Mouse (Mus musculus): Measurements from ENCODE around the gene Lefty2. TPM values are rescaled to one million over a fixed set of nuclear protein-coding genes. Genes with fewer than 3 reads are reported as not detected.
"Not testable (repeated sequence)": the region's sequence is repeated elsewhere in the genome, so short reads cannot be mapped to it uniquely, and the experiment has no call there.

Gene Lefty2
- polyA plus RNA-seq, 1 experiment = not detected

GRCm38 (mm10) chr1:180889841-180890240, 3.1 kb upstream of the Lefty2 start:
- WGBS = 61% methylated on average over 6 of the region's 6 CpGs
- Histone ChIP-seq H3K4me3 (replicated peaks; ENCODE audit: extremely low read depth, low read depth, low read length) (no peak overlapping the region), H3K4me1 (ENCODE audit: control insufficient read depth, insufficient read depth, low read length) (peaks cover 2% of the 10 kb centered on the region; the same call in 1 of the 2 replicates)
- TF ChIP-seq POLR2A (IDR thresholded peaks at IDR 0.05; ENCODE audit: borderline replicate concordance, extremely low read depth, low read depth, low read length) = no peak
- TF ChIP-seq CTCF (IDR thresholded peaks at IDR 0.05; ENCODE audit: insufficient read depth, low read length) = 0 out of 2 replicates have a peak, but pooled peaks have one; percentile 24
- no peak for DNase-seq

- not testable (repeated sequence) for DNase-seq; H3K4me3 ChIP-seq (replicated peaks; ENCODE audit: extremely low read depth, low read depth, low read length); H3K4me1 ChIP-seq (ENCODE audit: control insufficient read depth, insufficient read depth, low read length)
- 10% methylated on average over 48 of the region's 51 CpGs for WGBS
Measured at GRCm38 (mm10) chr1:180894088-180894987, 1.4 kb downstream of the Lefty2 start.

DNA sequence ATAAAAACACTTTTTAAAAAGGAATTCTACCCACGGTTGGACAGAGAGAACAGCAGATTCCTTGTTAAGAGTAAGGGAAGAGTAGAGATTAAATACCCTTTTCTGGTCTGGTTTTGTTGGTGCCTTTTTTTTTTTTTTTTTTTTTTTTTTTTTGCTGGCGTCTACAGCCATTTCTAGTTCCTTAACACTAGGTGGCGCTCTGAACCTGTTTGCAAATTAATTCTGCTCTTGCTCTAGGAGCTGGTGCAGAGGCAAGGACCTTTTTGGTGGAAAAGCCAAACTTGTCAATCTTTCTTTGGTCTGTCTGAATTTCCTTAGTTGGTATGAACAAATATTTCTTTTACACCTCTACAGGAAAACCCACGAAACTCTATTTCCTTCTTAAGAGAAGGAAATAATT, 8.2 kb downstream of the Lefty2 start:
- DNase-seq = no peak
- Histone ChIP-seq H3K4me1 (ENCODE audit: control insufficient read depth, insufficient read depth, low read length) (0 out of 2 replicates have a peak, but pooled peaks cover 7% of the 10 kb centered on the region), H3K4me3 (replicated peaks; ENCODE audit: extremely low read depth, low read depth, low read length) (no peak overlapping the region)
- 2% methylated on average over 4 of the region's 4 CpGs for WGBS
- TF ChIP-seq CTCF (IDR thresholded peaks at IDR 0.05; ENCODE audit: insufficient read depth, low read length) (peak; percentile 21; the same call in 1 of the 2 replicates), POLR2A (IDR thresholded peaks at IDR 0.05; ENCODE audit: borderline replicate concordance, extremely low read depth, low read depth, low read length) (no peak)

GRCm38 (mm10) chr1:180902915-180903314, 10.0 kb downstream of the Lefty2 start:
- WGBS = 20% methylated on average over 5 of the region's 5 CpGs
- no peak for TF ChIP-seq POLR2A (IDR thresholded peaks at IDR 0.05; ENCODE audit: borderline replicate concordance, extremely low read depth, low read depth, low read length)
- no peak for TF ChIP-seq CTCF (IDR thresholded peaks at IDR 0.05; ENCODE audit: insufficient read depth, low read length)
- Histone ChIP-seq H3K4me1 (ENCODE audit: control insufficient read depth, insufficient read depth, low read length) (0 out of 2 replicates have a peak, but pooled peaks cover 7% of the 10 kb centered on the region), H3K4me3 (replicated peaks; ENCODE audit: extremely low read depth, low read depth, low read length) (no peak overlapping the region)
- no peak for DNase-seq

- peak overlapping the region; percentile 73 for H3K4me3 ChIP-seq (replicated peaks; ENCODE audit: extremely low read depth, low read depth, low read length)
- no peak for TF ChIP-seq CTCF (IDR thresholded peaks at IDR 0.05; ENCODE audit: insufficient read depth, low read length)
- no peak for TF ChIP-seq POLR2A (IDR thresholded peaks at IDR 0.05; ENCODE audit: borderline replicate concordance, extremely low read depth, low read depth, low read length)
- no peak for DNase-seq
- WGBS = 16% methylated on average over 10 of the region's 10 CpGs
- H3K4me1 ChIP-seq (ENCODE audit: control insufficient read depth, insufficient read depth, low read length) = 0 out of 2 replicates have a peak, but pooled peaks cover 7% of the 10 kb centered on the region
Measured at GRCm38 (mm10) chr1:180903666-180904038, 10.7 kb downstream of the Lefty2 start.

GRCm38 (mm10) chr1:180904039-180904814, 11.3 kb downstream of the Lefty2 start, which contains the start of gene Pycr2:
Gene Pycr2 (plus strand): TSS chr1:180904293.
- Histone ChIP-seq H3K4me1 (ENCODE audit: control insufficient read depth, insufficient read depth, low read length) (0 out of 2 replicates have a peak, but pooled peaks cover 7% of the 10 kb centered on the region), H3K4me3 (replicated peaks; ENCODE audit: extremely low read depth, low read depth, low read length) (peak within 1 kb of the TSS; percentile 75)
- TF ChIP-seq POLR2A (IDR thresholded peaks at IDR 0.05; ENCODE audit: borderline replicate concordance, extremely low read depth, low read depth, low read length) (peak; percentile 86), CTCF (IDR thresholded peaks at IDR 0.05; ENCODE audit: insufficient read depth, low read length) (no peak)
- under 1% methylated on average over 52 of the region's 52 CpGs for WGBS
- DNase-seq = peak; percentile 89

DNA sequence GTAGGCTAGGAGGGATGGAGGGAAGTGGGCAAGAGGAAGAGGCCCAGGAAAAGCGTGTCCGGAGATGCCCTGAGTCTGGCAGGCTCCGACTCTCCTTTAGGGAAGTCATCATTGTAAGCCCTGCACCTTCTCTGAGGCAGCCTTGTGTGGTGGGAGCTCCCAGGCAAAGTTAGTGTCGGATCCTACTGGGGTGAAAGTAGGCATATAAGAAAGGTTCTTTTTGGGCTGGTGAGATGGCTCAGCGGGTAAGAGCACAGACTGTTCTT, 11.8 kb downstream of the Lefty2 start:
- WGBS = 2% methylated on average over 5 of the region's 5 CpGs
- DNase-seq = no peak
- TF ChIP-seq CTCF (IDR thresholded peaks at IDR 0.05; ENCODE audit: insufficient read depth, low read length) (no peak), POLR2A (IDR thresholded peaks at IDR 0.05; ENCODE audit: borderline replicate concordance, extremely low read depth, low read depth, low read length) (no peak)
- peak overlapping the region; percentile 75 for H3K4me3 ChIP-seq (replicated peaks; ENCODE audit: extremely low read depth, low read depth, low read length)
- 0 out of 2 replicates have a peak, but pooled peaks cover 7% of the 10 kb centered on the region for H3K4me1 ChIP-seq (ENCODE audit: control insufficient read depth, insufficient read depth, low read length)

GRCm38 (mm10) chr1:180905307-180905706, 12.4 kb downstream of the Lefty2 start:
- TF ChIP-seq POLR2A (IDR thresholded peaks at IDR 0.05; ENCODE audit: borderline replicate concordance, extremely low read depth, low read depth, low read length) = no peak
- WGBS = 69% methylated on average over 6 of the region's 6 CpGs
- no peak for DNase-seq
- Histone ChIP-seq H3K4me1 (ENCODE audit: control insufficient read depth, insufficient read depth, low read length) (0 out of 2 replicates have a peak, but pooled peaks cover 7% of the 10 kb centered on the region), H3K4me3 (replicated peaks; ENCODE audit: extremely low read depth, low read depth, low read length) (no peak overlapping the region)

DNA sequence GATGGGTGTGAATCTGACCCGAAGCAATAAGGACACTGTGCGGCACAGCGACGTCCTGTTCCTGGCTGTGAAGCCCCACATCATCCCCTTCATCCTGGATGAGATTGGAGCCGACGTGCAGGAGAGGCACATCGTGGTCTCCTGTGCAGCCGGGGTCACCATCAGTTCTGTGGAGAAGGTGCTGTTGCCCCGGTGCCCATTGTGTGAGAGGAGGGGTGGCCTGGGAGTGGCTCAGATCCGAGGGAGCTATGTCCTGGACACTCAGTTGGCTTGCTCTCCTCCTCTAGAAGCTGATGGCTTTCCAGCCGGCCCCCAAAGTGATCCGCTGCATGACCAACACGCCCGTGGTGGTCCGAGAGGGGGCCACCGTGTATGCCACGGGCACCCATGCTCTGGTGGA, 13.0 kb downstream of the Lefty2 start:
- no peak overlapping the region for H3K4me3 ChIP-seq (replicated peaks; ENCODE audit: extremely low read depth, low read depth, low read length)
- DNase-seq = no peak
- TF ChIP-seq POLR2A (IDR thresholded peaks at IDR 0.05; ENCODE audit: borderline replicate concordance, extremely low read depth, low read depth, low read length) = no peak
- TF ChIP-seq CTCF (IDR thresholded peaks at IDR 0.05; ENCODE audit: insufficient read depth, low read length) = no peak
- 0 out of 2 replicates have a peak, but pooled peaks cover 7% of the 10 kb centered on the region for H3K4me1 ChIP-seq (ENCODE audit: control insufficient read depth, insufficient read depth, low read length)
- 94% methylated on average over 17 of the region's 17 CpGs for WGBS

All from lung, adult 2 months (tissue).